Mouse (Mus musculus) frontal cortex, postnatal 36 days (tissue): ENCODE results near the gene Dazap1.
A peak's percentile ranks its signal among the peaks of the same experiment; 100 is the strongest.

Source experiments
- DNase-seq, 2 experiments: peaks; one replicate each; pipeline ENCODE4 v3.0.0; 2022; ENCODE audit warnings: low spot score in 2 of 2

Gene Dazap1

GRCm38 (mm10) chr10:80298571-80299281, 37.4 kb downstream of the Dazap1 start:
- peak; percentile 92 to 93 for DNase-seq

GRCm38 (mm10) chr10:80299301-80299700, 38.0 kb downstream of the Dazap1 start:
- DNase-seq, result no peak

DNA sequence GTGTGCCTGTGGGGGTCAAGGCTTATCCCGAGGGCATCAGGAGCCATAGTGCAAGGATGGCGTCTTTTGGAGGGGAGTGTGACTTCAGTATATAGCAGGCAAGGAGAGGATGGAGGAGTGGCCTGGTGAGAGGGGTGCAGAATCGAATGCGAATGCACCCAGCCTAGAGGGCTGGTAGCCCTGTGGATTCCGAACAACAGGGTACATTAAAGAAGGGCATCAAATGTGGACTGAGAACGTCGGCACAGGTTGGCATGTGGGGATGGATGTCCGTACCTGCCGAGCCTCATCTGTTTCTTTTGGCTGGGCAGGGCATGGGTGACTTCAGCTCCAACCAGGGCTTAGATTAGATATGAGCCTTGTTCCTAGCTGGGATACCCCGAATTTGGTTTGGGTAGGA, 38.5 kb downstream of the Dazap1 start:
- no peak for DNase-seq

DNA sequence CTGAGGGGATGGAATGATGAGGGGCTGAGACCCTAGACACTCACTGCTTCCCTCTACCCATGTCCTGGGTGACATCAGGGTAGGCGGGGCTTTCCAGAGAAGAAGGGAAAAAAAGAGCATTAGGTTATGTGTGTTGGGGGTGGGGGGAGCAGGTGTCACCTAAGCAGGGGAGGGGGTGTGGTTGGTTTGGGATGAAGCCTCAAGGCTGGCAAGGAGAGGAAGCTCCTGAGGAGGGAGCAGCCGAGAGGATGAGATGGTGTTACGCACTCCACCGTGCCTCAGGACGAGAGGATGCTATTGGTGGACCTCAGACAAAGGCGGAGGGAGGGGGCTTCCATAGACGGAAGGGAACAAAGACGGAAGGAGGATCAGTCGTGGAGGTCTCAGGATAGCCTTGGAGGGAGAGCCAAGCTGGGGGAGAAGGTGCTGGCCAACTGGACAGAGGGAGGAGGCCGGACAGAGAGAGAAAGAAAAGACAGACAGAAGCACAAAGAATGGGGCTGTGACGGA, 39.4 kb downstream of the Dazap1 start:
- no peak for DNase-seq

- DNase-seq, result no peak
Observed at GRCm38 (mm10) chr10:80301256-80302081, 40.2 kb downstream of the Dazap1 start.

DNA sequence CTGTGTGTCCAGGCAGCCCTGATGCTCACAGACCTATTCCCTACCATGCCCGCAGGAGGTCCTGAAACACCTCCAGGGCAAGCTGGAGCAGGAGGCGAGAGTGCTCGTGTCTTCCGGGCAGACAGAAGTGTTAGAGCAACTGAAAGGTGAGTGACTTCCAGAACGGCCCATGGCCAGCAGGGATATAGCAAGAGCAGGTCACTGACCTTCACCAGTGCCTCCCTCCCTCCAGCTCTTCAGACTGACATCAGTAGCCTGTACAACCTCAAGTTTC, 40.7 kb downstream of the Dazap1 start:
- no peak for DNase-seq

DNA sequence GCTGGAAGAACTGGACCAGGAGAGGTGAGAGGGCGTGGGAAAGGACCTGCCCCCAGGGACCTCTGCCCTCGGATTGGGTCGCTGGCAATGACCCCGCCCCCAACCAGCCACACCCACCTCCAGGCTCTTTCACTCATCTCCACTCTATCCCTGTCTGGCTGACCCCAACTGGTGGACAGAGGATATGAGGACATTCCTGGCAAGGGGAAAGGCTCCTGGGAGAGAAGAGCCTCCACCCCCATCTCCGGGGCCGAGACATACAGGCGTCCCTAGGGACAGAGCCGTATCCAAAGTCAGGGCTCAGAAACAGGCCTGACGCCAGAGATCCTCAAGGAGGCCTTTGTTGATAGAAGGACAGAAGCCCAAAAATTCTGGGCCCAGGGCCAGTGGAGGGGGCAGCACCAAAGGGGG, 41.2 kb downstream of the Dazap1 start:
- peak in 1 of 2 experiments; percentile 59 for DNase-seq

DNA sequence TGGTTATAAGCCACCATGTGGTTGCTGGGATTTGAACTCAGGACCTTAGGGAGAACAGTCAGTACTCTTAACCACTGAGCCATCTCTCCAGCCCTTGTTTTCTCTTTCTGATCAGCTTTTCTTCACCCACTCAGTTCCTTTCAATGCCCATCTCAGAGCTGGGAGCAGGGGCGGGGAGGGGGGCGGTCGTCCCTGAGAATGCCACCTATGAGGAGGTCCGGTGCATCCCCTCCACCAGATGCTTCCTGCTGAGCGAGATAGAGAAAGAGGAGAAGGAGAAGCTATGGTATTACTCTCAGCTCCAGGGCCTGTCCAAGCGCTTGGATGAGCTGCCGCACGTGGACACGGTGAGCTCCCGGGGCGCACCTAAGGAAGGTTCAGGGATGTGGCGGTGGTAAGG, 43.2 kb downstream of the Dazap1 start:
- no peak for DNase-seq

DNA sequence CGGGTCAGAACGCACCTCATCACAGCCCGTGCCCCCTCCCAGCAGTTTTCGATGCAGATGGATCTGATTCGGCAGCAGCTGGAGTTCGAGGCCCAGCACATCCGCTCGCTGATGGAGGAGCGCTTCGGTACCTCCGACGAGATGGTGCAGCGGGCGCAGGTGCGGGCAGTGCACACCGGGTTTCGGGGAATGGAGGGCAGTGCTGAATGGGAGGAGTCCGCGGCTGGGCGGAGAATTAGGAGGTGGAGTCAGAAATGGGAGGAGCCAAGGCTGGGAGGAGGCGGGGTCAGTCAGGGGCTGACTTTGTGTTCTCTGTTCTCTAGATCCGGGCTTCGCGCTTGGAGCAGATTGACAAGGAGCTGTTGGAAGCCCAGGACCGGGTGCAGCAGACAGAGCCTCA, 43.6 kb downstream of the Dazap1 start:
- no peak for DNase-seq

DNA sequence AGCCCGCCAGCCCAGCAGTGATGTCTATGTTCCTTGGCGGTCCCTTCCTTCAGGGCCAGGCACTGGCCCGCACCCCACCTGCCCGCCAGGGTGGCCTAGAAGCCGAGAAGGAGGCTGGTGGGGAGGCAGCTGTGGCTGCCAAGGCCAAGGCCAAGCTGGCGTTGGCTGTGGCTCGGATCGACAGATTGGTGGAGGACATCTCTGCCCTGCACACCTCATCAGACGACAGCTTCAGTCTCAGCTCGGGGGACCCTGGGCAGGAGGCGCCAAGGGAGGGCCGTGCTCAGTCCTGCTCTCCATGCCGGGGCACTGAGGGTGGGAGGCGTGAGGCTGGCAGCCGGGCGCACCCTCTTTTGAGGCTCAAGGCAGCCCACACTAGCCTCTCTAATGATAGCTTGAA, 50.3 kb downstream of the Dazap1 start:
- DNase-seq, result no peak

DNA sequence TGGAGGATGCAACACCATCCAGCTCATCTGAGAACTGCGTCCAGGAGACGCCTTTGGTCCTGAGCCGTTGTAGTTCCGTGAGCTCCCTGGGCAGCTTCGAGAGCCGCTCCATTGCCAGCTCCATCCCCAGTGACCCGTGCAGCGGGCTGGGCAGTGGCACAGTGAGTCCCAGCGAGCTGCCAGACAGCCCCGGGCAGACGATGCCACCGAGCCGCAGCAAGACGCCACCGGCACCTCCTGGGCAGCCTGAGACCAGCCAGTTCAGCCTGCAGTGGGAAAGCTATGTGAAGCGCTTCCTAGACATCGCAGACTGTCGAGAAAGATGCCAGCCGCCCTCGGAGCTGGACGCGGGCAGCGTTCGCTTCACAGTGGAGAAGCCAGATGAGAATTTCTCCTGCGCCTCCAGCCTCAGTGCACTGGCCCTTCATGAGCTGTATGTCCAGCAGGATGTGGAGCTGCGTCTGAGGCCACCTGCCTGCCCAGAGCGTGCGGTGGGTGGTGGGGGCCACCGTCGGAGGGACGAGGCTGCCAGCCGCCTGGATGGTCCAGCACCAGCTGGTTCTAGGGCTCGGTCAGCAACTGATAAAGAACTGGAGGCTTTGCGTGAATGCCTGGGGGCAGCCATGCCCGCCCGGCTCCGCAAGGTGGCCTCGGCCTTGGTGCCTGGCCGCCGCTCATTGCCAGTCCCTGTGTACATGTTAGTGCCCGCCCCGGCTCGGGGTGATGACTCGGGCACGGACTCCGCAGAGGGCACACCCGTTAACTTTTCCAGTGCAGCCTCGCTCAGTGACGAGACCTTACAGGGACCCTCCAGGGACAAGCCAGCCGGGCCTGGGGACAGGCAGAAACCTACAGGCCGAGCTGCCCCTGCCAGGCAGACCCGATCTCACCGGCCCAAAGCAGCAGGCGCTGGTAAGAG, 51.6 kb downstream of the Dazap1 start:
- DNase-seq, result no peak

GRCm38 (mm10) chr10:80313627-80314201, 52.4 kb downstream of the Dazap1 start:
- no peak for DNase-seq

- DNase-seq, result no peak
Observed at GRCm38 (mm10) chr10:80314494-80315001, 53.3 kb downstream of the Dazap1 start.

- DNase-seq, result no peak
Observed at GRCm38 (mm10) chr10:80315315-80315714, 54.0 kb downstream of the Dazap1 start.

DNA sequence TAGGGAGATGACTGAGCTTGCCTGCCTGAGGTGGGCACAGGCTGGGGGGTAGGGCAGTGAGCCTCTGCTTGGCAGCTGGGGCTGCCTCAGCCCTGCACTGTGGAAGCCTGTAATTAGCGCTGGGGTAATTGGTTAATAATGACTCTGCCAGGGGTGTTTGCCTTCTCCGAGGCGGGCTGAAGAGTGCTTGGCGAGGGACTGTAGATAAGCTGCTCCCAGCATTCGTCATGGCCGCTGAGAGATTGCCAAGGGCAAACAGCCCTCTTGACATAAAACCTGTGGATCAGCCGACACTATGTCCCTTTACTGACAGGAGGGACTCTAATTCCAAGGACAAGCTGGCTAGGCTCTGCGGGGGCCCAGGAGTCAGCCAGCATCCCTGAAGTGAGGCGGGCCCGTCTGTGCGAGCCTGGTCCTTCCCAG, 55.1 kb downstream of the Dazap1 start:
- DNase-seq, result no peak

DNA sequence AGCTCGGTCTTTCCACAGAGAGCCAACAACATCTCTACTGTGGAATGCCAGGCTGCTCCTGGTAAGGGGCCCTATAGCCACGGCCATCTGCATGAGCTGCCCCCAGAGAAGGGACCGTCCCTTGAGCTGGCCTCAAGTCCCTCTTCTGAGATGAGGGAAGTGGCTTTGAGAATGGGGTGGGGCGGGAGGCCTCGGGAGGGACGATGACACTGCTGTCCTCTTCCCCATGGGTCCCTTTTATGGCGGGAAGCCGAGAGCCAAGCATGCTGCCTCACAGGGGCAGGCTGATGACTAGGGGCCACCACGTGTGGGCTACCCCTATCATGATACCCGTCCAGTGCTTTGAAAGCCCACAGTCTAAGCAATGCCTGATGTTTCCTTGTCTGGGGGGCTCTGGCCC, 55.7 kb downstream of the Dazap1 start:
- no peak for DNase-seq

GRCm38 (mm10) chr10:80320340-80320760, 59.1 kb downstream of the Dazap1 start, which contains the start of gene 2310011J03Rik:
Gene 2310011J03Rik (minus strand): TSS chr10:80320537.
- peak; percentile 89 to 95 for DNase-seq

GRCm38 (mm10) chr10:80321014-80321669, 59.9 kb downstream of the Dazap1 start:
- no peak for DNase-seq

DNA sequence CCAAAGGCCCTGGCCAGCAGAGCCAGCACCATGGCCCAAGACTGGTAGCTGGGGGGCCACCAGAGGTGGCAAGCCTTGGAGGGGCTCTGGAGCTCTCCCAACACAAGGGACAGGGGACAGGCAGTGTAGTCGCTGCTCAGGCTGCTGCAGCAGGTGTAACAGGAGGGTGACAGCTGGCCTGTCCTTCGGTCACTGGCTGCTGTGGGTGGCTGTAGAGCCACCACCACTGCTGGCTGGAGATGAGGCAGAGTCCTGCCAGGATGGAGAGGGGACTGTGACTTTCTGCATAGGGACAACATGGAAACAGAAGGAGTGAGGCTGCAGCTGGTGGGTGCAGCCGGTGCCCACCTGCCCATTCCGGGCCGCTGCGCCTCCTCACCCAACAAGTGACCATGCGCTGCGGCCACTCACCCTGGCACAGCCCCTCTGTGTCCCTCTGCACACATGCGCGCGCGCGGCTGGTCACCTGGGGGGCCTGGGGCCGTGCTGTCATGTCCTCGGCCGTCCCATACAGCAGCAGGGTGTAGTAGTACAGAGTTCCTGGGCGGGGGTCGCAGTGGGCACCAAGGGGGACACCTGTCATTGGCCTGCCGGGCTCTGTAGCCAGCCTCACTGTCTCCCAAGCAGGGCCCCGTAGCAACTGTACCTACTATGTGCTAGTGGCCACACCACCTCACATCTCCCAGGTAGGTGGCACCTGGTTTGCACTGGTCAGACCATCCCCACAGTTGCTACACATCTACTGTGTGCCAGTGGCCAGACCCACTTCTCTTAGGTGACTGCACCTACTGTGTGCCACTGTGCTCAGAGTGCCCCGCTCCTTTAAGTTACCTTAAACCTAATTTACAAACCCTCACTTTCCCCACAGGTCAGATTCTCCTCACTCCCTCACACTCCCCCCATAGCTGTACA, 60.6 kb downstream of the Dazap1 start:
- no peak for DNase-seq

DNA sequence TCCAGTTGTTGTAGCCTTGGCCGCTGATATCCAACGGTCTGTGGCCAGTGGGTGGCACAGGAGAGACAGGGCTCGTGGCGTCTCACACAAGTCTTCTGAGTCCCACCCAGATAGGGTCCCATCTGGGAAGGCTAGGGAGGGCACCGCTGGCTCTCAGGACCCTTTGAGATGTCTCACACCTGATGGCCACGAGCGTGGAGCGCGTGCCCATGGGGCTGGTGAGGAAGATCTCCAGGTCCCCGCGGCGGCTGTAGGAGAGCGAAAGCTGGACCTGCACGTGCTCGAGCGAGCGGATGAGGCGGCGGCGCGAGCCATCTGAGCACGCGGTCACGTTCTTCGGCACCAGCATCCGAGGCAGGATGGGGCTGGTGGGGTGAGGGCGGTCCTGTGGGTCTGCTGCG, 61.5 kb downstream of the Dazap1 start:
- DNase-seq, result no peak
